Mouse (Mus musculus) stomach, postnatal 0 days (tissue): ENCODE measurements around the gene Lef1.

ENCODE experiments used
- CTCF ChIP-seq: IDR thresholded peaks from 2 replicates; pipeline ENCODE4 v1.5.1; 2016; ENCODE audit warnings: antibody characterized with exemption, low read depth, mild to moderate bottlenecking, moderate library complexity
- EP300 ChIP-seq: optimal IDR thresholded peaks from 2 replicates; pipeline ENCODE3; 2016; ENCODE audit warnings: antibody characterized with exemption

- TF ChIP-seq EP300 (no peak), CTCF (no peak)
These were observed 161.5 kb downstream of the Lef1 start, which contains the start of gene Hadh for GRCm38 (mm10) chr3:131271559-131272373.
